Comparison of ENCODE assay signal across 20 mouse cellular contexts in the genomic region with DNA sequence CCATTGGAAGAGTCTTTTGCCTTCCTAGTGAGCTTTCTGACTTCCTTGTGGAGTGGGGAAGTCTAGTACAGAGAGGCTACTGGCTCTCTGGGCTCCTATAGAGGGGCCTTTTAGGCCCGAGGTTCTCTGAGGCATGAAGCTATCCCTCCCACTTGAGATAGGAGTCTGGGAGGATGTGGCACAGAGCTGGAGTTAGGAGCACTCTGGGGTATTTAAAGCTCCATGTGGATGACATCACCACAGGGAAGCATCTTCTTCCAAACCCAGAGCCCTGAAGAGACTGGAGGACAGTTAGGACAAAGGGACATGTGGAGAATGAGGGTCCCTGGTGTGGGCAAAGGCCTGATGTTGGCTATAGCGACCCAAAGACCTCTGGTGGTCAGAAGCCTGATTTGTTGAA.
DNase-seq lines count a peak whose midpoint lies in the region; ATAC-seq and TF ChIP-seq lines count a peak whose summit lies in the region.
"Had no signal": no experiment of that assay in that cellular context is flagged by ENCODE, and none has a peak within 500 bp of the region (broad histone marks: within the 10 kb centered on the region; RNA-seq: fewer than 3 reads in every experiment).

No protein-coding gene starts in this region.

- no peak for TF ChIP-seq POLR2A in cerebellum, adult 2 months (IDR thresholded peaks at IDR 0.05; ENCODE audit: borderline replicate concordance, insufficient read depth, low read length)

- 39% methylated on average over 2 of the region's 2 CpGs for WGBS in cerebellum, adult 2 months
- 29% methylated on average over 2 of the region's 2 CpGs for WGBS in heart, embryonic 13.5 days
- WGBS in limb, embryonic 13.5 days, result 51% methylated on average over 2 of the region's 2 CpGs
- WGBS in limb, embryonic 10.5 days, result 61% methylated on average over 2 of the region's 2 CpGs
- WGBS in stomach, embryonic 16.5 days, result 49% methylated on average over 2 of the region's 2 CpGs
- WGBS in neural tube, embryonic 15.5 days, result 36% methylated on average over 2 of the region's 2 CpGs

- peaks cover 81% of the 10 kb centered on the region for H3K4me1 ChIP-seq in cerebellum, adult 2 months (ENCODE audit: control insufficient read depth, insufficient read depth, low read length)
- H3K4me1 ChIP-seq in heart, embryonic 13.5 days, result peaks cover 100% of the 10 kb centered on the region
- peaks cover 100% of the 10 kb centered on the region for H3K4me1 ChIP-seq in limb, embryonic 13.5 days
- H3K4me1 ChIP-seq in limb, embryonic 10.5 days, result peaks cover 89% of the 10 kb centered on the region
- peaks cover 92% of the 10 kb centered on the region for H3K4me1 ChIP-seq in stomach, embryonic 16.5 days (ENCODE audit: control insufficient read depth, insufficient read depth, low read length)
- peaks cover 78% of the 10 kb centered on the region for H3K4me1 ChIP-seq in neural tube, embryonic 15.5 days

- no peak overlapping the region for H3K4me3 ChIP-seq in cerebellum, adult 2 months (replicated peaks; ENCODE audit: insufficient read depth, low read depth, low read length)
- 0 out of 2 replicates have a peak overlapping the region, but pooled peaks have one; percentile 44 for H3K4me3 ChIP-seq in heart, embryonic 13.5 days
- H3K4me3 ChIP-seq in limb, embryonic 13.5 days, result no peak overlapping the region
- H3K4me3 ChIP-seq in limb, embryonic 10.5 days, result no peak overlapping the region
- H3K4me3 ChIP-seq in stomach, embryonic 16.5 days (replicated peaks; ENCODE audit: low read length), result no peak overlapping the region
- H3K4me3 ChIP-seq in neural tube, embryonic 15.5 days (replicated peaks), result no peak overlapping the region

- H3K27me3 ChIP-seq in cerebellum, adult 2 months (ENCODE audit: control insufficient read depth, insufficient read depth, low read length), result no peaks in the 10 kb centered on the region
- no peaks in the 10 kb centered on the region for H3K27me3 ChIP-seq in heart, embryonic 13.5 days (replicated peaks)
- no peaks in the 10 kb centered on the region for H3K27me3 ChIP-seq in limb, embryonic 13.5 days
- H3K27me3 ChIP-seq in limb, embryonic 10.5 days (ENCODE audit: low read depth, poor library complexity, severe bottlenecking), result no peaks in the 10 kb centered on the region
- H3K27me3 ChIP-seq in stomach, embryonic 16.5 days (ENCODE audit: control insufficient read depth, insufficient read depth, low read length), result no peaks in the 10 kb centered on the region
- H3K27me3 ChIP-seq in neural tube, embryonic 15.5 days (replicated peaks), result no peaks in the 10 kb centered on the region

- no peaks in the 10 kb centered on the region for H3K9me3 ChIP-seq in heart, embryonic 13.5 days
- H3K9me3 ChIP-seq in limb, embryonic 13.5 days, result no peaks in the 10 kb centered on the region
- H3K9me3 ChIP-seq in limb, embryonic 10.5 days (replicated peaks), result no peaks in the 10 kb centered on the region
- H3K9me3 ChIP-seq in stomach, embryonic 16.5 days (replicated peaks; ENCODE audit: control insufficient read depth, low read length), result no peaks in the 10 kb centered on the region
- no peaks in the 10 kb centered on the region for H3K9me3 ChIP-seq in neural tube, embryonic 15.5 days (replicated peaks)
- H3K9me3 ChIP-seq: G1E had no signal

- H3K27ac ChIP-seq in cerebellum, adult 2 months (ENCODE audit: insufficient read depth, low read length), result peak overlapping the region; percentile 5
- peak overlapping the region; percentile 93 for H3K27ac ChIP-seq in heart, embryonic 13.5 days (replicated peaks)
- H3K27ac ChIP-seq in limb, embryonic 13.5 days, result peak overlapping the region; percentile 16; the same call in 1 of the 2 replicates
- H3K27ac ChIP-seq in limb, embryonic 10.5 days, result no peak overlapping the region
- H3K27ac ChIP-seq in stomach, embryonic 16.5 days (ENCODE audit: low read length), result peak overlapping the region; percentile 97; the same call in 1 of the 2 replicates
- no peak overlapping the region for H3K27ac ChIP-seq in neural tube, embryonic 15.5 days (replicated peaks)
- H3K27ac ChIP-seq: hindbrain, postnatal 0 days had no signal

- TF ChIP-seq CTCF in cerebellum, adult 2 months (IDR thresholded peaks at IDR 0.05; ENCODE audit: borderline replicate concordance, insufficient read depth, low read depth, low read length), result no peak

- DNase-seq in cerebellum, adult 2 months, result no peak
- no peak for DNase-seq in cerebellum, adult 11-12 months
- no peak for DNase-seq in heart, postnatal 36 days
- DNase-seq in limb, embryonic 10.5 days (ENCODE audit: low spot score), result no peak
- DNase-seq: cerebellum, postnatal 10 days; heart, adult 11 months; kidney, adult 9 months; kidney, postnatal 36 days; lung, postnatal 4 days; retina, postnatal 1 day; right cerebral cortex, postnatal 4 days had no signal

- peak overlapping the region; percentile 73 for H3K4me2 ChIP-seq in heart, embryonic 13.5 days
- no peak overlapping the region for H3K4me2 ChIP-seq in limb, embryonic 13.5 days (replicated peaks)
- H3K4me2 ChIP-seq in stomach, embryonic 16.5 days (ENCODE audit: low read depth, low read length), result no peak overlapping the region
- no peak overlapping the region for H3K4me2 ChIP-seq in neural tube, embryonic 15.5 days
- H3K4me2 ChIP-seq: midbrain, embryonic 11.5 days had no signal

- no peaks in the 10 kb centered on the region for H3K36me3 ChIP-seq in heart, embryonic 13.5 days
- no peaks in the 10 kb centered on the region for H3K36me3 ChIP-seq in limb, embryonic 13.5 days
- H3K36me3 ChIP-seq in limb, embryonic 10.5 days, result peaks cover 14% of the 10 kb centered on the region
- H3K36me3 ChIP-seq in stomach, embryonic 16.5 days (ENCODE audit: control insufficient read depth, insufficient read depth, low read length), result no peaks in the 10 kb centered on the region
- H3K36me3 ChIP-seq in neural tube, embryonic 15.5 days, result no peaks in the 10 kb centered on the region
- H3K36me3 ChIP-seq: G1E had no signal

- ATAC-seq in heart, embryonic 13.5 days (ENCODE audit: extremely low read depth, insufficient number of reproducible peaks, low FRiP score, low TSS enrichment), result no peak
- no peak for ATAC-seq in limb, embryonic 13.5 days (ENCODE audit: low FRiP score, low read depth)
- ATAC-seq in stomach, embryonic 16.5 days (ENCODE audit: insufficient read depth, low FRiP score), result no peak
- ATAC-seq in neural tube, embryonic 15.5 days (ENCODE audit: low FRiP score), result no peak
- ATAC-seq: CD4-positive, CD25-positive, alpha-beta regulatory T cell, adult 4 months; forebrain, embryonic 14.5 days; hindbrain, postnatal 0 days had no signal

- peak overlapping the region; percentile 78 for H3K9ac ChIP-seq in heart, embryonic 13.5 days
- no peak overlapping the region for H3K9ac ChIP-seq in limb, embryonic 13.5 days
- H3K9ac ChIP-seq in stomach, embryonic 16.5 days (ENCODE audit: low read length), result no peak overlapping the region
- no peak overlapping the region for H3K9ac ChIP-seq in neural tube, embryonic 15.5 days (replicated peaks)

- intact Hi-C loops in heart, postnatal 36 days (cut with DNase I), result no loop called here

Comparison
In these comparisons a context has a peak if more than half of its experiments do, and no peak if none do; other contexts are left out.
1. H3K27ac ChIP-seq: peak in cerebellum, adult 2 months (single experiment), heart, embryonic 13.5 days (single experiment), limb, embryonic 13.5 days (single experiment) and stomach, embryonic 16.5 days (single experiment); none in limb, embryonic 10.5 days (single experiment) and neural tube, embryonic 15.5 days (single experiment).